Mouse (Mus musculus) erythroblast, embryonic 14.5 days (primary cell): ENCODE data around the gene Pzp.

Experiments used
- GATA1 ChIP-seq: IDR thresholded peaks from 2 replicates; pipeline ENCODE4 v1.6.1; 2012; ENCODE audit warnings: low read length, inconsistent platforms, mixed read lengths
- TAL1 ChIP-seq: IDR thresholded peaks from 3 replicates; pipeline ENCODE4 v1.6.1; 2012; ENCODE audit warnings: low read length, inconsistent platforms, mixed read lengths

DNA sequence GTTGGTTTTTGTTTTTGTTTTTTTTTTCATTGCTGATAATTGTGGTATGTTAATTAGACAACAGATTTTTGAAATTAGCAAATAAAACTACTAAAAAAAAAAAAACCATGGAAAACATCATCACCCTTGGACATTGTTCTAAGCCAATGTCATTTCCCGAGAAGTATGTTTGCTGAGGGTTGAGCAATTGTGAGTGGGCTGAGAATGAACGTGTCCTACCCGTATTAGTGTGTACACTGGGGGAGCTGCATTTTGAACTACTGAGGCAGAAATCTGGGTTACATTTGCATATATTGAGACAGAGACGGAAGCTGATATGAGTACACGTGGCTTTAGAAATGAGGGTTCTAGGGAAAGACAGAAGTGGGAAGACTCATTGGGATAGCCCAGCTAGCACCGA lies 6.8 kb upstream of the Pzp start:
- TF ChIP-seq GATA1: no peak
- no peak for TF ChIP-seq TAL1
